Mouse (Mus musculus) hindbrain, embryonic 11.5 days (tissue): ENCODE results near the gene Col4a5. TPM values are rescaled to one million over a fixed set of nuclear protein-coding genes. Genes with fewer than 3 reads are reported as not detected.

Experiments
- ATAC-seq: fragments of 200-750 bp; cut with Nextera tagmentation; 2 replicates; pipeline ENCODE4 v1.8.0; 2017; ENCODE audit warnings: mild to moderate bottlenecking, moderate TSS enrichment, moderate library complexity; ENCODE audit not compliant: low FRiP score
- DNase-seq: peaks from one replicate; pipeline ENCODE4 v3.0.0-alpha.2; 2015; ENCODE audit warnings: low spot score
- H3K27ac ChIP-seq: fragments of 300-500 bp; sonication (generic); 2 replicates; pipeline ENCODE4 v1.5.1; 2014; ENCODE audit warnings: mild to moderate bottlenecking, low read depth, low read length
- H3K27me3 ChIP-seq: fragments of 300-500 bp; sonication (generic); 2 replicates; pipeline ENCODE4 v1.6.1; 2014; ENCODE audit warnings: mild to moderate bottlenecking, low read length, moderate library complexity, mixed read lengths; ENCODE audit not compliant: control insufficient read depth, insufficient read depth
- H3K36me3 ChIP-seq: fragments of 300-500 bp; sonication (generic); 2 replicates; pipeline ENCODE4 v1.6.1; 2014; ENCODE audit warnings: mild to moderate bottlenecking, low read length, moderate library complexity, mixed read lengths; ENCODE audit not compliant: control insufficient read depth, insufficient read depth
- H3K4me1 ChIP-seq: fragments of 300-500 bp; sonication (generic); replicated peaks from 2 replicates; pipeline ENCODE4 v1.6.1; 2014; ENCODE audit warnings: low read length, mixed read lengths; ENCODE audit not compliant: control insufficient read depth, insufficient read depth
- H3K4me2 ChIP-seq: fragments of 300-500 bp; sonication (generic); replicated peaks from 2 replicates; pipeline ENCODE4 v1.6.1; 2014; ENCODE audit warnings: mild to moderate bottlenecking, low read depth, low read length
- H3K4me3 ChIP-seq: fragments of 300-500 bp; sonication (generic); 2 replicates; pipeline ENCODE4 v1.5.1; 2014; ENCODE audit warnings: low read depth, low read length
- H3K9ac ChIP-seq: fragments of 300-500 bp; sonication (generic); 2 replicates; pipeline ENCODE4 v1.6.1; 2014; ENCODE audit warnings: low read depth, low read length
- H3K9me3 ChIP-seq: fragments of 300-500 bp; sonication (generic); 2 replicates; pipeline ENCODE4 v1.6.1; 2016; ENCODE audit warnings: low read length; ENCODE audit not compliant: control insufficient read depth
- WGBS: fragments of 180-500 bp; shearing (Covaris S2); extraction: QIAGEN DNeasy Blood & Tissue Kit; methylation state at CpG from one replicate; pipeline ENCODE4 v1.1.7; 2014; 5-methylcytosine and 5-hydroxymethylcytosine counted together
- polyA plus RNA-seq: library from polyadenylated mRNA; unstranded; fragments of >200 nt; fragmentation: Nextera tagmentation; extraction: Ambion mirVana; gene quantifications from 2 replicates; pipeline ENCODE4 v1.2.1, GENCODE M21; 2014

Gene Col4a5
- polyA plus RNA-seq, 1 experiment from 2014 or later, result 11.4 TPM

GRCm38 (mm10) chrX:141533447-141533846, 58.3 kb downstream of the Col4a5 start:
- ATAC-seq (no peak), DNase-seq (no peak)
- Histone ChIP-seq H3K4me2 (no peak overlapping the region), H3K27me3 (no peaks in the 10 kb centered on the region), H3K4me1 (no peaks in the 10 kb centered on the region), H3K4me3 (no peak overlapping the region), H3K36me3 (no peaks in the 10 kb centered on the region), H3K27ac (no peak overlapping the region), H3K9me3 (no peaks in the 10 kb centered on the region), H3K9ac (no peak overlapping the region)

DNA sequence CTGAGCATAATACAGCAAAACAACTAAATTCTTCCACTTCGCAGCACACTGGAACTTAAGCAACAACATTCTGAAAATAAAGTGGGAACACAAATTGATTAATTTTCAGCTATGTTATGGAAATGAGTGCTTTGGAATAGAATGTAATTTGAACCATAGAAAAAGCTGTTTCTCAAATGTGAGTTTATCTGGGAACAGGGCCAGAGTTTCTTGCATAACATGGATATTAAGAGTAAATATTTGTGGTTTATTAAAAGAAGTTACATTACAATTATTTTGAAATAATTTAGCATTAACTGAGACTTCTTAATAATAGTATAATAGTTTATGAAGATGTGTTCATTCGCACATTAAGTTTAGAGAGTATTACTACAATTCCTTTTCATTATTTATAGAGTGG, 72.3 kb downstream of the Col4a5 start:
- H3K4me1 ChIP-seq, result no peaks in the 10 kb centered on the region
- no peak overlapping the region for H3K4me3 ChIP-seq
- H3K9ac ChIP-seq, result no peak overlapping the region
- no peaks in the 10 kb centered on the region for H3K9me3 ChIP-seq
- no peak for DNase-seq
- WGBS, result 89% methylated on average over 2 of the region's 2 CpGs
- no peak overlapping the region for H3K27ac ChIP-seq
- no peaks in the 10 kb centered on the region for H3K27me3 ChIP-seq
- no peak overlapping the region for H3K4me2 ChIP-seq
- H3K36me3 ChIP-seq, result no peaks in the 10 kb centered on the region
- ATAC-seq, result no peak

DNA sequence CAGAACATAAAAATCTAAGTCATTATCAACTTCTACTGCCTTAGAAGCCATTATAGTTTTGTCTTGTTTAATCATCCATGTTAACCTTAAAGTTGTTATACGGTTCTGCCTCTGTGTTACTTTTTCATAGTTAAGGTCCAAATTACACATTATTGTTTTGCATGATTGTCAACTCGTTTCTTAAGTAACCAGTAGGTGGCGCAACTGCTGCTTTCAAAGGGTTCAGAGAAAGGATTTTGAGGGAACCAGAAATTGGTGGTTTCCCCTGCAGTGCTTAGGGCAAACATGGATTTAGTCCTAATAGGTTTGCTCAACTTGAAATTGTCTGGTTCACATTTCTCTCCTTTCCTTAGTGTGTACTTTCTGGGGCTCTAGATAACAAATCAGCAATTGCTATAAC, 115.1 kb downstream of the Col4a5 start:
- WGBS, result 21% methylated on average over 3 of the region's 3 CpGs

GRCm38 (mm10) chrX:141721725-141722124, 246.5 kb downstream of the Col4a5 start:
- H3K27me3 ChIP-seq, result peaks cover 56% of the 10 kb centered on the region
- peak overlapping the region; percentile 51 for H3K4me2 ChIP-seq
- DNase-seq, result peak; percentile 43
- 0 out of 2 replicates have a peak, but pooled peaks cover 2% of the 10 kb centered on the region for H3K4me1 ChIP-seq
- H3K4me3 ChIP-seq, result peak overlapping the region; percentile 28
- 14% methylated on average over 33 of the region's 33 CpGs for WGBS
- H3K27ac ChIP-seq, result no peak overlapping the region
- ATAC-seq, result no peak
- H3K9ac ChIP-seq, result no peak overlapping the region
- H3K9me3 ChIP-seq, result no peaks in the 10 kb centered on the region
- no peaks in the 10 kb centered on the region for H3K36me3 ChIP-seq

More for the DNA sequence above, 115.1 kb downstream of the Col4a5 start:
- H3K36me3 ChIP-seq, result no peaks in the 10 kb centered on the region
- no peaks in the 10 kb centered on the region for H3K27me3 ChIP-seq
- H3K27ac ChIP-seq, result no peak overlapping the region
- H3K9me3 ChIP-seq, result no peaks in the 10 kb centered on the region
- H3K4me2 ChIP-seq, result no peak overlapping the region
- DNase-seq, result peak; percentile 32
- H3K9ac ChIP-seq, result no peak overlapping the region
- no peak for ATAC-seq
- H3K4me1 ChIP-seq, result no peaks in the 10 kb centered on the region
- no peak overlapping the region for H3K4me3 ChIP-seq

DNA sequence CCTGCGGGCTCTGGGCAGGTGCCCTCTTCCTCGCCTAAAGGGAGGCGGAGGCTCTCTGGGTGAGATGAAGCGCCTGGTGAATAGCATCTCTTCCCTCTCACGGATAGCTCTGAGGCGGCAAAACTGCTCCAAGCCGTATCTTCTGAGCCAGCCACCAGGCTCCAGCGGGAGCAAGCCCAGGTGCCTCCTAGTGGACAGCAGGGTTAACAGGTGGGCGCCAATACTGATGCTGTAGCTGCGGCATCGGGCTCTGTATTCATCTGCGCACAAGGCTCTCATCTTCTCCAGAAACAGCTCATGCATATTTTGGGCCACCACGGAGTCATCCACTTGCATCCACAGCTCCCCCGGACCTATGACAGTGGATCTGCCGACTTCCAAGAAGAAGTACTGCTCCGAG, 248.8 kb downstream of the Col4a5 start:
- peak overlapping the region; percentile 53 for H3K4me2 ChIP-seq
- H3K4me1 ChIP-seq, result 0 out of 2 replicates have a peak, but pooled peaks cover 2% of the 10 kb centered on the region
- DNase-seq, result no peak
- H3K27me3 ChIP-seq, result peaks cover 58% of the 10 kb centered on the region
- no peak overlapping the region for H3K9ac ChIP-seq
- no peaks in the 10 kb centered on the region for H3K36me3 ChIP-seq
- no peaks in the 10 kb centered on the region for H3K9me3 ChIP-seq
- H3K4me3 ChIP-seq, result peak overlapping the region; percentile 42
- WGBS, result 15% methylated on average over 15 of the region's 16 CpGs
- no peak overlapping the region for H3K27ac ChIP-seq
- no peak for ATAC-seq

GRCm38 (mm10) chrX:141724391-141724891, 249.3 kb downstream of the Col4a5 start:
- Histone ChIP-seq H3K4me3 (peak overlapping the region; percentile 42), H3K36me3 (no peaks in the 10 kb centered on the region), H3K4me2 (peak overlapping the region; percentile 53), H3K9me3 (no peaks in the 10 kb centered on the region), H3K27ac (no peak overlapping the region), H3K4me1 (0 out of 2 replicates have a peak, but pooled peaks cover 2% of the 10 kb centered on the region), H3K9ac (no peak overlapping the region), H3K27me3 (peaks cover 58% of the 10 kb centered on the region)
- DNase-seq (peak; percentile 53), ATAC-seq (peak; percentile 23; the same call in 1 of the 2 replicates)
- 28% methylated on average over 48 of the region's 52 CpGs for WGBS

DNA sequence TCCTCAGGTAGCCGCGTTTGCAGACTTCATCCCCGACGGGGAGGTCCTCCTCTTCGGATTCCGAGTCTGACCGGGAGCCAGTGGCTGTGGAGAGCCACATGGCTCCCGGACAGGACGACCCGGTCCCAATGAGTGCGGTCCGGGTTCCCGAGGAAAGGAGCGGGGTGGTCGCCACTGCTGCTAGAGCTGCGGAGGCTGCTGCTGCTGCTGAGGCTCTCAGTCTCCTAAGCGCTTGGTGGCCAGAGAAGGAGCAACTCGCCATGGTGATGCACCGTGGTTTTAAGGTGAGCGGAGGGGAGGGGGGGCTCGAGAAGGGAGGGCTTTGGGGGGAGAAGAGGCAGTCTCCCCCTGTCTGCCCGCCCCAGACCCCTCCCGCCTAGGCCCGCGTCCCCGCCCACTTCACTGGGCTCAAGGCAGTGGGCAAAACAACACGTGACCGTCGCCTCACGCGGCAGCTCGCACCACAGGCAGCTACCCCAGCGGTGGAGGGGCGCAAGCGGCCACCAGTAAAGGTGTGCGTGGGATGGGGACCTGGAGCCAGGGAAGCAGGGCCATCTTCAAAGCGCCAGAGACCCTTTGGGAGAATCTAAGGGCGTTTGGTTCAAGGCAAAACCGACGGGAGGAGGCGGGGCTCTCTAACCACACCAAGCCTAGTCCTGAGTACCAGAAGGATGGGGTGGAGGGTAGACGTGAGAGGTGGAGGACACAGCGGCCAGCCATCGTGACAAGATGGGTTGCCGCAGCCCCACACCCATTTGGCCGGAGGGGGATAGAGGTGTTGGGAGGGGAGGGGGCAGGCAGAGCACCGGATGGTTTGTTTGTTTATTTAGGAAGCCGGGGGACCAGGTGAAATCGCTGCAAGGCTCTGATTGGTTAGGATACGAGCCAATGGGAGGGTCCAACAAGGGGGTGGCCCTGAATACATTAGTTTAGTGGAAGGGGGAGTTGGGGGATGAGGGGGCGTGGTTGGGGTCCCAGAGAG, 250.0 kb downstream of the Col4a5 start, which contains the start of gene Irs4:
Gene Irs4 (minus strand): TSS at position 327 of the 982 bp plus-strand sequence.
- no peaks in the 10 kb centered on the region for H3K36me3 ChIP-seq
- ATAC-seq (peak; percentile 83), DNase-seq (peak; percentile 39)
- H3K27me3 ChIP-seq, result peaks cover 53% of the 10 kb centered on the region
- 18% methylated on average over 46 of the region's 51 CpGs for WGBS
- H3K27ac ChIP-seq, result no peak within 1 kb of the TSS
- H3K4me3 ChIP-seq, result peak within 1 kb of the TSS; percentile 42
- no peaks in the 10 kb centered on the region for H3K9me3 ChIP-seq
- 0 out of 2 replicates have a peak, but pooled peaks cover 2% of the 10 kb centered on the region for H3K4me1 ChIP-seq
- H3K4me2 ChIP-seq, result peak within 1 kb of the TSS; percentile 53
- H3K9ac ChIP-seq, result no peak within 1 kb of the TSS

- H3K27ac ChIP-seq, result no peak overlapping the region
- H3K36me3 ChIP-seq, result no peaks in the 10 kb centered on the region
- ATAC-seq (no peak), DNase-seq (no peak)
- no peaks in the 10 kb centered on the region for H3K4me1 ChIP-seq
- no peak overlapping the region for H3K9ac ChIP-seq
- peaks cover 13% of the 10 kb centered on the region for H3K27me3 ChIP-seq
- no peak overlapping the region for H3K4me2 ChIP-seq
- WGBS, result 68% methylated on average over 5 of the region's 5 CpGs
- H3K4me3 ChIP-seq, result no peak overlapping the region
- no peaks in the 10 kb centered on the region for H3K9me3 ChIP-seq
These were observed 254.4 kb downstream of the Col4a5 start for GRCm38 (mm10) chrX:141729570-141729969.
